Mouse (Mus musculus) MEL (cell line): ENCODE data around the gene Ttll8. TPM values are rescaled to one million over a fixed set of nuclear protein-coding genes. Genes with fewer than 3 reads are reported as not detected.

Experiments used
- DNase-seq: peaks from one replicate; pipeline ENCODE4 v3.0.0; 2011; ENCODE audit warnings: low read depth, low spot score
- H3K27ac ChIP-seq: 2 replicates; pipeline ENCODE4 v1.5.1; 2012; ENCODE audit warnings: low read depth, mild to moderate bottlenecking, control low read depth, low read length, moderate library complexity; ENCODE audit not compliant: control insufficient read depth
- H3K27me3 ChIP-seq, 2 experiments: fragments of 150-350 bp in 1 of 2; sonication (generic) in 1 of 2; 2 replicates each; pipeline ENCODE4 v1.6.1; 2012; ENCODE audit warnings: low read length in 2 of 2, mild to moderate bottlenecking in 2 of 2, improper control_type of control experiment in 1 of 2, moderate library complexity in 1 of 2; ENCODE audit not compliant: insufficient read depth in 2 of 2, control insufficient read depth in 1 of 2
- H3K36me3 ChIP-seq, 2 experiments: 2 replicates each; pipeline ENCODE4 v1.6.1; 2012 to 2014; ENCODE audit warnings: low read length in 2 of 2, improper control_type of control experiment in 1 of 2, inconsistent platforms in 1 of 2, mild to moderate bottlenecking in 1 of 2; ENCODE audit not compliant: insufficient read depth in 2 of 2, control insufficient read depth in 1 of 2
- H3K4me1 ChIP-seq, 2 experiments: fragments of 150-350 bp in 1 of 2; sonication (generic) in 1 of 2; 2 replicates each; pipeline ENCODE4 v1.6.1; 2012; ENCODE audit warnings: low read length in 2 of 2, improper control_type of control experiment in 1 of 2, mild to moderate bottlenecking in 1 of 2; ENCODE audit not compliant: insufficient read depth in 2 of 2, control insufficient read depth in 1 of 2
- H3K4me3 ChIP-seq, 2 experiments: fragments of 150-350 bp in 1 of 2; sonication (generic) in 1 of 2; 2 replicates each; pipeline ENCODE4 v1.5.1; 2012; ENCODE audit warnings: low read depth in 2 of 2, low read length in 2 of 2, mild to moderate bottlenecking in 2 of 2, moderate library complexity in 2 of 2, control low read depth in 1 of 2, improper control_type of control experiment in 1 of 2; ENCODE audit not compliant: control insufficient read depth in 1 of 2, insufficient read depth in 1 of 2
- H3K79me2 ChIP-seq: 2 replicates; pipeline ENCODE4 v1.6.1; 2012; ENCODE audit warnings: mild to moderate bottlenecking, low read length, moderate library complexity; ENCODE audit not compliant: control insufficient read depth, poor library complexity, insufficient read depth
- H3K9ac ChIP-seq: 2 replicates; pipeline ENCODE4 v1.6.1; 2012; ENCODE audit warnings: low read depth, mild to moderate bottlenecking, control low read depth, low read length, moderate library complexity; ENCODE audit not compliant: control insufficient read depth, poor library complexity, severe bottlenecking
- H3K9me3 ChIP-seq: fragments of 150-350 bp; sonication (generic); replicated peaks from 2 replicates; pipeline ENCODE4 v1.6.1; 2012; ENCODE audit warnings: mild to moderate bottlenecking, low read length, improper control_type of control experiment, moderate library complexity; ENCODE audit not compliant: insufficient read depth
- GATA1 ChIP-seq: IDR thresholded peaks from 2 replicates; pipeline ENCODE4 v1.6.1; 2011; ENCODE audit warnings: low read depth, low read length, improper control_type of control experiment
- HCFC1 ChIP-seq: IDR thresholded peaks from 2 replicates; pipeline ENCODE4 v1.6.1; 2012; ENCODE audit warnings: low read depth, mild to moderate bottlenecking, inconsistent platforms, low read length, improper control_type of control experiment, moderate library complexity
- MAZ ChIP-seq: IDR thresholded peaks from 2 replicates; pipeline ENCODE4 v1.6.1; 2012; ENCODE audit warnings: low read depth, mild to moderate bottlenecking, inconsistent platforms, low read length, improper control_type of control experiment
- MYC ChIP-seq: IDR thresholded peaks from 2 replicates; pipeline ENCODE4 v1.6.1; 2011; ENCODE audit warnings: low read depth, mild to moderate bottlenecking, low read length, improper control_type of control experiment, moderate library complexity
- NRF1 ChIP-seq: IDR thresholded peaks from 2 replicates; pipeline ENCODE4 v1.6.1; 2014; ENCODE audit warnings: low read depth, mild to moderate bottlenecking, inconsistent platforms, low read length, improper control_type of control experiment, moderate library complexity; ENCODE audit not compliant: poor library complexity, insufficient read depth, severe bottlenecking
- POLR2AphosphoS2 ChIP-seq: IDR thresholded peaks from 2 replicates; pipeline ENCODE4 v1.6.1; 2011; ENCODE audit warnings: low read length, improper control_type of control experiment
- SIN3A ChIP-seq: IDR thresholded peaks from 2 replicates; pipeline ENCODE4 v1.6.1; 2012; ENCODE audit warnings: low read length, improper control_type of control experiment, inconsistent platforms
- SMC3 ChIP-seq: IDR thresholded peaks from 2 replicates; pipeline ENCODE4 v1.6.1; 2011; ENCODE audit warnings: low read depth, low read length, improper control_type of control experiment
- polyA plus RNA-seq, 2 experiments: library from polyadenylated mRNA; stranded (reverse) in 1 of 2; unstranded in 1 of 2; fragments of >175 nt in 1 of 2; fragments of >200 nt in 1 of 2; gene quantifications; 2 replicates each; pipeline versions ENCODE4 v1.2.1 to v1.2.4; 2012; ENCODE audit warnings: low replicate concordance in 2 of 2, low read depth in 1 of 2; ENCODE audit not compliant: insufficient read length in 2 of 2, insufficient read depth in 1 of 2, missing spikeins in 1 of 2
- total RNA-seq: library from RNA; depleted of rRNA; stranded (reverse); fragments of 300-350 nt; gene quantifications from 2 replicates; pipeline ENCODE4 v1.2.3, GENCODE M21; 2012

The Ttll8 gene
- total and polyA plus RNA-seq, 3 experiments = not detected

DNA sequence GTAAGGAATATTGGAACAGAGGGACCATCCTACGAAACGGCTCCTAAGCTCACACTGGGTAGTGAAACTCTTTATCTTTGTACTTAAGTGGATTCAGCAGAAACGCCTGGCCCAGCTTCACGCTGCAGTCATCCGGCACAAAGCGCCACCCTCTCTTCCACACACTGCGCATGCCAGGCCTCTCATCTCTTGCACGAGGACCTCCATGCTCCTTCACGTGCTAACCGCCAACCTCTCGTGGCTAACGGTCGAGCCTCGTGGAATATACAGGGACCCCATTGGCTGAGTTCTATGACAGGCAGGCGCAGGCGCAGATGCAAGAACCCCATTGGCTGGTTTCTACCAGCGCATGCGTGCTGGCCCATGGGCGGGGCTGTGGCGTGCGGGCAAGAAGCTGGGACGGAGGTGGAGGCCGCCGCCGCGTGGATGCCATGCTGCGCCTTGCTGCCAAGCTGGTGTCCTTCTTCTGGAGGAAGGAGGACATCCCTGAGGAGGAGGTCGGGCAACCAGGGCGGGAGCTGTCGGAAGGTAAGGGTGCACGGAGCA is 28.4 kb upstream of the Ttll8 start, which contains the start of gene Mov10l1:
TSS of gene Mov10l1 (plus strand) at position 376 of the 546 bp plus-strand sequence.
- no peaks in the 10 kb centered on the region for H3K4me1 ChIP-seq
- TF ChIP-seq POLR2AphosphoS2 = no peak
- TF ChIP-seq NRF1 = no peak
- TF ChIP-seq SMC3 = no peak
- TF ChIP-seq HCFC1 = no peak
- no peak for TF ChIP-seq GATA1
- TF ChIP-seq, all 39 proteins: peak for 0
- H3K9me3 ChIP-seq = no peaks in the 10 kb centered on the region
- no peak within 1 kb of the TSS for H3K27ac ChIP-seq
- no peak for DNase-seq
- no peak within 1 kb of the TSS for H3K4me3 ChIP-seq
- H3K27me3 ChIP-seq = peaks cover 1 to 4% of the 10 kb centered on the region in 2 experiments; a peak in 2 of 4 replicates
- no peaks in the 10 kb centered on the region for H3K36me3 ChIP-seq
- no peaks in the 10 kb centered on the region for H3K79me2 ChIP-seq
- H3K9ac ChIP-seq = no peak within 1 kb of the TSS

- peaks cover 0 to 4% of the 10 kb centered on the region in 2 experiments; a peak in 1 of 4 replicates for H3K27me3 ChIP-seq
- TF ChIP-seq SIN3A = no peak
- TF ChIP-seq MAZ = no peak
- no peak for TF ChIP-seq MYC
- no peak overlapping the region for H3K9ac ChIP-seq
- no peaks in the 10 kb centered on the region for H3K9me3 ChIP-seq
- no peaks in the 10 kb centered on the region for H3K4me1 ChIP-seq
- no peaks in the 10 kb centered on the region for H3K79me2 ChIP-seq
- H3K27ac ChIP-seq = no peak overlapping the region
- no peaks in the 10 kb centered on the region for H3K36me3 ChIP-seq
- DNase-seq = no peak
- no peak overlapping the region for H3K4me3 ChIP-seq
Measured at GRCm38 (mm10) chr15:88979138-88979446, 24.9 kb upstream of the Ttll8 start.

- DNase-seq = no peak
- Histone ChIP-seq H3K9me3 (no peaks in the 10 kb centered on the region), H3K27ac (no peak within 1 kb of the TSS), H3K36me3 (no peaks in the 10 kb centered on the region)
- TF ChIP-seq HCFC1 = no peak
- TF ChIP-seq, all 39 proteins: peak for 0
- H3K9ac ChIP-seq = no peak within 1 kb of the TSS
- no peaks in the 10 kb centered on the region for H3K4me1 ChIP-seq
- H3K4me3 ChIP-seq = no peak within 1 kb of the TSS
- H3K79me2 ChIP-seq = no peaks in the 10 kb centered on the region
- peaks cover 0 to 4% of the 10 kb centered on the region in 2 experiments; a peak in 1 of 4 replicates for H3K27me3 ChIP-seq
Measured at GRCm38 (mm10) chr15:88978281-88979137, 24.3 kb upstream of the Ttll8 start, which contains the start of gene Mlc1. Mlc1 (minus strand) TSS chr15:88979007.
